In genomic region chr16:22504049-22504448, GRCm38 (mm10) we compare ENCODE assay signal across 14 mouse cellular contexts.
DNase-seq lines count a peak whose midpoint lies in the region; ATAC-seq lines count a peak whose summit lies in the region.
"Had no signal": no experiment of that assay in that cellular context is flagged by ENCODE, and none has a peak within 500 bp of the region (broad histone marks: within the 10 kb centered on the region; RNA-seq: fewer than 3 reads in every experiment).

No protein-coding gene starts in this region.

- H3K27ac ChIP-seq in forebrain, embryonic 16.5 days (ENCODE audit: low read length): no peak overlapping the region
- no peak overlapping the region for H3K27ac ChIP-seq in forebrain, embryonic 13.5 days
- peak overlapping the region; percentile 27; the same call in 1 of the 2 replicates for H3K27ac ChIP-seq in lung, embryonic 16.5 days (ENCODE audit: low read length)
- H3K27ac ChIP-seq in heart, embryonic 11.5 days (ENCODE audit: low read depth, low read length): peak overlapping the region; percentile 72
- H3K27ac ChIP-seq: kidney, postnatal 0 days; neural tube, embryonic 15.5 days had no signal

- H3K9ac ChIP-seq in forebrain, embryonic 16.5 days (replicated peaks; ENCODE audit: low read depth, low read length): no peak overlapping the region
- no peak overlapping the region for H3K9ac ChIP-seq in forebrain, embryonic 13.5 days
- no peak overlapping the region for H3K9ac ChIP-seq in lung, embryonic 16.5 days (ENCODE audit: low read length)
- H3K9ac ChIP-seq in heart, embryonic 11.5 days (ENCODE audit: low read depth, low read length): no peak overlapping the region
- H3K9ac ChIP-seq: neural tube, embryonic 15.5 days had no signal

- no peak for DNase-seq in lung, postnatal 14 days
- DNase-seq in c-Kit-positive CD71-positive TER-119-positive erythroid progenitor cells, embryonic 14.5 days (ENCODE audit: low spot score): no peak
- DNase-seq in layer of hippocampus, adult 11-12 months (ENCODE audit: low spot score): no peak
- DNase-seq: adrenal gland, adult 2 months; cerebellum, adult 11-12 months; lung, postnatal 36 days had no signal

- peak; percentile 54; the same call in 1 of the 2 replicates for ATAC-seq in forebrain, embryonic 16.5 days
- ATAC-seq in forebrain, embryonic 13.5 days: no peak
- no peak for ATAC-seq in lung, embryonic 16.5 days (ENCODE audit: low read depth)
- ATAC-seq in heart, embryonic 11.5 days (replicated peaks; ENCODE audit: insufficient number of reproducible peaks, low FRiP score, low TSS enrichment): no peak
- 0 out of 2 replicates have a peak, but pooled peaks have one; percentile 36 for ATAC-seq in megakaryocyte-erythroid progenitor cell, adult 5-6 weeks (replicated peaks; ENCODE audit: low FRiP score, low TSS enrichment, poor library complexity, severe bottlenecking)
- ATAC-seq: Patski had no signal

- 58% methylated on average over 5 of the region's 5 CpGs for WGBS in forebrain, embryonic 16.5 days
- WGBS in forebrain, embryonic 13.5 days: 66% methylated on average over 5 of the region's 5 CpGs
- 45% methylated on average over 5 of the region's 5 CpGs for WGBS in lung, embryonic 16.5 days
- 35% methylated on average over 5 of the region's 5 CpGs for WGBS in heart, embryonic 11.5 days (ENCODE audit: insufficient replicate concordance)

- no peak overlapping the region for H3K4me3 ChIP-seq in forebrain, embryonic 16.5 days (replicated peaks; ENCODE audit: low read length)
- H3K4me3 ChIP-seq in forebrain, embryonic 13.5 days: no peak overlapping the region
- no peak overlapping the region for H3K4me3 ChIP-seq in lung, embryonic 16.5 days (ENCODE audit: low read length)
- no peak overlapping the region for H3K4me3 ChIP-seq in heart, embryonic 11.5 days (ENCODE audit: low read depth, low read length)
- H3K4me3 ChIP-seq: neural tube, embryonic 15.5 days had no signal

- H3K4me1 ChIP-seq in forebrain, embryonic 16.5 days (replicated peaks; ENCODE audit: control insufficient read depth, insufficient read depth, low read length): peaks cover 7% of the 10 kb centered on the region
- peaks cover 5% of the 10 kb centered on the region; the same call in 1 of the 2 replicates for H3K4me1 ChIP-seq in forebrain, embryonic 13.5 days
- peaks cover 15% of the 10 kb centered on the region for H3K4me1 ChIP-seq in lung, embryonic 16.5 days (replicated peaks; ENCODE audit: control insufficient read depth, insufficient read depth, low read length)
- peaks cover 27% of the 10 kb centered on the region for H3K4me1 ChIP-seq in heart, embryonic 11.5 days (ENCODE audit: control insufficient read depth, insufficient read depth, low read length)

- no peaks in the 10 kb centered on the region for H3K36me3 ChIP-seq in forebrain, embryonic 16.5 days (ENCODE audit: control insufficient read depth, insufficient read depth)
- no peaks in the 10 kb centered on the region for H3K36me3 ChIP-seq in forebrain, embryonic 13.5 days (ENCODE audit: poor library complexity, severe bottlenecking)
- no peaks in the 10 kb centered on the region for H3K36me3 ChIP-seq in lung, embryonic 16.5 days (ENCODE audit: control insufficient read depth, insufficient read depth, low read length)
- no peaks in the 10 kb centered on the region for H3K36me3 ChIP-seq in heart, embryonic 11.5 days (ENCODE audit: control insufficient read depth, insufficient read depth, low read length)
- H3K36me3 ChIP-seq: neural tube, embryonic 15.5 days had no signal

- H3K4me2 ChIP-seq in forebrain, embryonic 16.5 days (ENCODE audit: low read length): no peak overlapping the region
- no peak overlapping the region for H3K4me2 ChIP-seq in forebrain, embryonic 13.5 days
- H3K4me2 ChIP-seq in lung, embryonic 16.5 days (ENCODE audit: low read depth, low read length): no peak overlapping the region
- H3K4me2 ChIP-seq in heart, embryonic 11.5 days: no peak overlapping the region
- H3K4me2 ChIP-seq: neural tube, embryonic 15.5 days had no signal

- H3K27me3 ChIP-seq in forebrain, embryonic 16.5 days (replicated peaks; ENCODE audit: control insufficient read depth, insufficient read depth, low read length): no peaks in the 10 kb centered on the region
- no peaks in the 10 kb centered on the region for H3K27me3 ChIP-seq in forebrain, embryonic 13.5 days
- H3K27me3 ChIP-seq in lung, embryonic 16.5 days (ENCODE audit: control insufficient read depth, insufficient read depth, low read depth, low read length): no peaks in the 10 kb centered on the region
- H3K27me3 ChIP-seq in heart, embryonic 11.5 days (ENCODE audit: control insufficient read depth, insufficient read depth, low read length): no peaks in the 10 kb centered on the region
- H3K27me3 ChIP-seq: neural tube, embryonic 15.5 days had no signal

- no peaks in the 10 kb centered on the region for H3K9me3 ChIP-seq in forebrain, embryonic 16.5 days (ENCODE audit: control insufficient read depth, low read length)
- no peaks in the 10 kb centered on the region for H3K9me3 ChIP-seq in forebrain, embryonic 13.5 days (replicated peaks)
- no peaks in the 10 kb centered on the region for H3K9me3 ChIP-seq in lung, embryonic 16.5 days (ENCODE audit: control insufficient read depth, low read length)
- H3K9me3 ChIP-seq in heart, embryonic 11.5 days (replicated peaks; ENCODE audit: control insufficient read depth, low read length): no peaks in the 10 kb centered on the region
- H3K9me3 ChIP-seq: neural tube, embryonic 15.5 days had no signal

Comparison
In these comparisons a context has a peak if more than half of its experiments do, and no peak if none do; other contexts are left out.
1. ATAC-seq: peak in forebrain, embryonic 16.5 days (single experiment) and megakaryocyte-erythroid progenitor cell, adult 5-6 weeks (single experiment); none in forebrain, embryonic 13.5 days (single experiment), lung, embryonic 16.5 days (single experiment) and heart, embryonic 11.5 days (single experiment).
2. H3K27ac ChIP-seq: peak in lung, embryonic 16.5 days (single experiment) and heart, embryonic 11.5 days (single experiment); none in forebrain, embryonic 16.5 days (single experiment) and forebrain, embryonic 13.5 days (single experiment).